Mouse (Mus musculus) regulatory T cell (primary cell): ENCODE measurements around the gene Tarbp2.

Experiments used
- in situ Hi-C: fragments of 300-600 bp; cut with MboI, MseI; formaldehyde crosslinking; loops from one replicate; pipeline ENCODE4 v1.15.1; 2025; ENCODE audit warnings: high pct_unique_total_duplicates

The Tarbp2 gene

GRCm38 (mm10) chr15:102505770-102506463, 12.1 kb upstream of the Tarbp2 start:
- in situ Hi-C loops = no loop called here

DNA sequence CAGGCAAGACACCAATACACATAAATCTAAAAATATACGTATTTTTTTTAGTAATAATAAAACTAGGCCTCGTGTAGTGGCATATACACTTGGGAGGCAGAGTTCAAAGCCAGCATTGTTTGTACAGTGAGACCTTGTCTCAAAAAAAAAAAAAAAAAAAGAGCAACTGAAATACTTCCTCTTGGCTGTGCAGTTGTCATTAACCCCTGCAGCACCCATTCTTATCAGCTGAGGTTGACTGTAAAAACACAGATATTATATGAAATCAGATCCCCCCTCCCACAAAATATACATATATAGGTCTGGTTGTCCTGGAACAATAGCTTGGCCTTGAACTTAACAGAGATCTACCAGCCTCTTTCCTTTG, 11.5 kb upstream of the Tarbp2 start:
- in situ Hi-C loops = no loop called here

DNA sequence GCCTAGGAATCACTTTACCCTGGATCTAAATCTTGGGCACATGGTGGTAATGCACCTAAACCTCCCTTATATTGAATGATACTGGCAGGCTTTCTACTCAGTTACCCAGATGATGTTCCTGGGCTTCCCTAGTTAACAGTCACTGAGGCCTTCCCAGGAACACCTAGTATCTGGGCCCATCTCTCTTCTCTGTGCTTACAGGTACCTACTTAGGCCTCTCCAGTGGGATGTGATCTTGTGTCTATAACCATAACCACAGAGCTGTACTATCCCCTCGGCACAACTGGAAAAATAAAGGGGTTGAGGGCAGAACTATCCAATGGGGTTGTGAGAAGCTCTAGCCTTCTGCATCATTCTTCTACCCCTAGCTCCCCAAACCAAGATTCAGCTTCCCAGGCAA, 11.1 kb upstream of the Tarbp2 start:
- in situ Hi-C loops = no loop called here

DNA sequence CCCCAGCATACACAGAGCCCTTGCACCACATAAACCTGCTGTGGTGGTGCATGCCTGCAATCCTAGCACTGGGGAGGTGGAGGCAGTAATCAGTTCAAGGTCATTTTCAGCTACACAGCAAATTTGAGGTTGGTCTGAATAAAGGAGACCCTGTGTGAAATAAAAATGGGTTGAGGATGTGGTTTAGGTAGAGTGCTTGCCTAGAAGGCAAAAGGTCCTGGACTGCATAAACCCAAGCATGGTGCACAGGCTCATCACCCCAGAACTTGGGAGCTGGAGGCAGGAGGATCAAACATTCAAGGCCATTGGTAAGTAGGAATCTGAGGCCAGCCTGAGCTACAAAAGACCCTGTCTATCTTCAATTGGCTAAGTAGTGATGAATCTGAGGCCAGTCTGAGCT, 10.4 kb upstream of the Tarbp2 start:
- in situ Hi-C loops = no loop called here

GRCm38 (mm10) chr15:102508336-102508735, 9.7 kb upstream of the Tarbp2 start:
- in situ Hi-C loops = no loop called here

DNA sequence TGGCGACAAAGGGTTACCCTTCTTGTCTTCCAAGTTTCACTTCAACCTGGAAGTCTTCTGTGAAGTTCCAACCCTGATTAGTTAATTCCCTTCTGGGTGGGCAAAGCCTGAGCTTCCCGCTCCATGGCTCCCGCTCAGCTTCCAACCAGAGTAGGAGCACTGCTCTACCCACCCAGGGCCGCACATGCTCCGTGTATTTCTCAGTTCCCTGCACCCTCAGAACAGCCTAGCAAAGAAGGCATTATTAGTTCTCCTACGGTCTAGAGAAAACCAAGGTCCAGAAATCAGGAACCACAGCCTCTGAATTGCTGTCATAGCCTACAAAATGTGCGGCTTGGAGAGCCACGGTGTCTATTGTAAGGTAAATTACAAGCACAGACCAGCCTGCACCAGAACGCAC, 7.9 kb upstream of the Tarbp2 start:
- in situ Hi-C loops = no loop called here

- in situ Hi-C loops = no loop called here
Observed at GRCm38 (mm10) chr15:102510590-102511284, 7.3 kb upstream of the Tarbp2 start.

DNA sequence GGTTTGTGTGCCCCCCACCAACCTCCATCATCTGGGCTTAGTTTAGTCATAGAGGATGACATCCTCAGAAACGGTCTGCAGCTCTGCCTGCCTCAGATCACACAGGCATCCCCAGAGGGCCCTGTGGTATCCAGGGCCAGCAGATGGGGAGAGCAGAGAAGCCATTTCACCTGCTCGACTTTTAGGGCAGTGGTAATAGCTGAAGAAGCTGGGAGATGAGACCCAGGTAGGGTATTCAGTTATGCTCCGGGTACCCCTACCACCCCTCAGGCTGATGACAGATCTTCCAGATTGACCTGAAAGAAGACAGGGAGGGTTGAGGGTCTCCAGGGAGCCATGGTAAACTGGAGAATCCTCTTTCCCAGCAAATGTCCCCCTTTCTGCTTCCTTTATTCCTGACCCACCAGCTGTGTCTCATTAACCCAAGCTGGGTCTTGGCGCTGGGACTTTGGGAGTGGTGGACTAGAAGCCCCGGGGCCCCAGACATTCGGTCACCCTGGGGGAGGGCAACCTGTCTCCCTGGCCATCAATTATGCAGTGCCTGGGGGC, 6.6 kb upstream of the Tarbp2 start:
- in situ Hi-C loops = no loop called here

DNA sequence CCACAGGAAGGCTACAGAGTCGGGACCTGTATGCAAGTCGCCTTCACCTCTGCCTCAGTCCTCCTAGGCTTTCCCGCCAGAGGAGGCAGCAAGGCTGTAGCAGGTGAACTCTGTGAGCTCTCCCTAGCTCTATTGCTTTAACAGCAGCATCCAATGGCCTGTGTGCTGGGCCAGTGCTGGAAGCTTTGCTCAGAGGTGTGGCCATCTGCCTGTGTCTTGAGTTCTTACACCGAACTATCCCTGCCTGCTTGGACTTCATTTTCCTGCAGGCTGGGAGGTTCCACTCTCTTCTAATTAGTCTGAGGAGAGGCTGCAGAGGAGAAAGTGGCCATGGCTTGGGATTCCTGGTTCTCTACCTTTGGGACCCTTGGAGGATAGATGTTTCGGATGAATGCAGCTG, 6.0 kb upstream of the Tarbp2 start:
- in situ Hi-C loops = no loop called here

DNA sequence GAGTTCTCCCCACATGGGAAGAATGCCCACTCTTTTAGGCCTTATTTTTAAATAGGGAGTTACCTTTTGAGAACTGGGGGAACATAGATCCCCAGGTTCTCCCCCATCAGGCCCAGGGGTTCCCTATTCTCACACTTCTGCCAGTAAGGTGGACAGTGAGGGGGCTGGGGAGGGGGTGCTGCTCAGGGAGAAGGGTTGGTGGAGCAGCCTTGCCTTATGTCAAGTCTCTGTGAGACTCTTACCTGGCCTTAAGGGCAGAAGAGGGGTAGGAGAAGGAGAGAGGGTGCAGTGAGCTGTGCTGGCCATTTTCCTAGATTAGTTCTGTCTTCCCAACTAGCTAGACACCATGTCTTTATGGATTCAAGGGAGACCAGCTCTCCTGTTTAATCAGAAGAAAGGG, 5.5 kb upstream of the Tarbp2 start:
- in situ Hi-C loops = no loop called here

GRCm38 (mm10) chr15:102513004-102513403, 5.0 kb upstream of the Tarbp2 start:
- in situ Hi-C loops = no loop called here

DNA sequence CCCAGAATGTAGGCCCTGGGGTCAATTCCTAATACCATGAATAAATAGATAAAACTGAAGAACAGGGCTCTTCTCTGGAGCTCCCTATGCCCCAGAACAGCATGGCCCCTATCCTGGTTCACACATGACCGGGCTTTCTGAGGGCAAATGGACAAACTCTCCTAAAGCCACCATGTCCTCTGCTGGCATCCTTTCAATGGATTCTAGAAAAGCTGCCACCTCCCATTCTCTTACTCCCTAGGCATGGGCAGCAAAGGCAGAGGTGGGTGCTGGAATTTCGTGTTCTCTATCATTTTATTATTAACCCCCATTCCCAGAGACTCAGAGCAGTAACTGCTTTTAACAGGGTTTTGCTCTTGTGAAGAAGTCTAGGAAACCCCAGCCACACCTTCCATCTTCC, 2.7 kb upstream of the Tarbp2 start:
- in situ Hi-C loops = no loop called here

DNA sequence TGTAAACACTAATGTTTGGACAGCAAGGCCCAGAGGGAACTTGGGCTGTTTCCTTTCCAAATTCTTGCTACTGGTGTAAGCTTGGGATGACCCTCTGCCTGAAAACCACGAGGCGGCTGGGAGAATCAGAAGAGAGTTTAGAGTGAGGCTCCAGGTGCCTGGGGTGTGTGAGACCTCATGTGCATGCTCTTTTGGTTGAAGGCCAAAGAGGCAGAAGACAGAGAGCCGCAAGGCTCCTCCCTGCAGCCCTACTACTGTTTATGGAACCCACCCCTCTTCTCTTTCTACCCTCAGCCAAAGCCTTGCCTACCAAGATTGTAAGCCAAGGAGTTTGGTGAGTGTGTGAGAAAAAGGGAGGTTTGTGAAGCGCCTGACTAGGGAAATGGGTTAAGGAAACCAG, 2.2 kb upstream of the Tarbp2 start:
- in situ Hi-C loops = no loop called here

- in situ Hi-C loops = no loop called here
Observed at GRCm38 (mm10) chr15:102516293-102516692, 1.7 kb upstream of the Tarbp2 start.

GRCm38 (mm10) chr15:102516728-102517404, 1.1 kb upstream of the Tarbp2 start, which contains the start of gene Map3k12:
Gene Map3k12, minus strand, starts transcription at chr15:102517064.
- in situ Hi-C loops = no loop called here

GRCm38 (mm10) chr15:102517631-102517975, 389 bp upstream of the Tarbp2 start:
- in situ Hi-C loops = no loop called here

GRCm38 (mm10) chr15:102518859-102519201, 838 bp downstream of the Tarbp2 start:
- in situ Hi-C loops = no loop called here

GRCm38 (mm10) chr15:102519211-102520141, 1.5 kb downstream of the Tarbp2 start:
- in situ Hi-C loops = no loop called here

- in situ Hi-C loops = no loop called here
Observed at GRCm38 (mm10) chr15:102520416-102520815, 2.4 kb downstream of the Tarbp2 start.

GRCm38 (mm10) chr15:102521480-102521879, 3.5 kb downstream of the Tarbp2 start:
- in situ Hi-C loops = no loop called here

DNA sequence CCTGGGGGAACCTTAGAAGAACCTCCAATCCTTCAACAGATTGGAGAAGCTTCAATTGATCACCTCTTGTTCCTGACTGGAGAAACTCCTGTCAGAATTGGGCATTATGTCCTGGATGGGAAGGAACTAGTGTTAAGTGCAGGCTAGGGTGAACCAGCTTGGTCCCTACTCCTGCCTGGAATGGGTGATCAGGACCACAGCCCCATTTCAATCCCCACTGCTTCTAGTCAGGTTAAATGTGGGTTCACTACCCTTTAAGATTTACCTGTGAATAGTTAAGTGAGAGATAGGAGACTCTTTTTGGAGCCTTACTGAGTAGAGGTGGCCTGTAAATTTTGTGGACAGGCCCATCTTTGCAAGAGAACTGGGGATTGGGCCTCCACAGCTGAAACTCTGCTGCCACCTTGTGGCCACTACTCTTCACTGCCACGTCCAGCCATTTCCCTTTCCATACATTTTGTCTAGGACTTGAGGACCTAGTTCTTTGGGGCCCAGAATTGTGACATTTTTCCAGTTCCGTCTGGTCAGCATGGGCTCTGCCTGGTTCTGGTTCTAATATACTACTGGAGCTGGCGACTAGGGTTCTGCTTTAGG, 7.0 kb downstream of the Tarbp2 start, which contains the start of gene Npff:
Gene Npff, minus strand, starts transcription at position 51 of the 594 bp plus-strand sequence.
- in situ Hi-C loops = no loop called here
